Mouse (Mus musculus): ENCODE measurements around the gene Hectd1. TPM values are rescaled to one million over a fixed set of nuclear protein-coding genes. Genes with fewer than 3 reads are reported as not detected.

Hectd1 gene
- polyA plus RNA-seq, 1 experiment = 0.52 TPM

DNA sequence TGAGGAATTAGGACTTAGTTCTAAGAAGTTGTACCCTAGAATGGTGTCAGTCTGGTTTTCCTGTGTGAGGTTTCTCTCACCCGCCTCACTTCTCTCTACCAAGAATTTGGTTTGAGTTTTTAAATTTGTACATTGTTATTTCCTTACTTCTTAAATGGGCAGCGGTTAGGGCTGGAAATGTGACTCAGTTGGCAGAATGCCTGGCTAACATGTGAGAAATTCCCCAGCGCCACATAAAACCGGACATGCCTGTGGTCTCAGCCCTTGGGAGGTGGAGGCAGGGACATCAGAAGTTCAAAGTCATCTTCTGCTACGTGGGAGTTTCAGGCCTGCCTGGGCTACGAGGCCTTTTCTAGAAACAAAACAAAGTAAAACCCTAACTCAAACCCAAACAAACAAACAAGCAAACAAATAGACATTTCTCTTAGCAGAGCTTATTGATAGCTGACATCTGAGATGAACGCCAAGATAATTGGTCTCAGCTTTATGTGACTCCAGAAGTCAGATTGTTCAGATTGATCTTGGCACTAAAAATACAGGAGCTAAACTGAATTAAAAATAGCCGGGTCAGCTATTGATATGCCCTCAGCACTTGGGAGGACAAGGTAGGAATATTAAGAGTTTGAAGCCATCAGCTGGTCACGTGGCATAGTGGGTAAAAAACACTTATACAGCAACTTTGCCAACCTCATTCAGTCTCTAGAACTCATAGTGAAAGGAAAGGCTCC lies 18.8 kb upstream of the Hectd1 start:
- H3K27me3 ChIP-seq (ENCODE audit: control insufficient read depth) = no peaks in the 10 kb centered on the region
- H3K4me1 ChIP-seq (ENCODE audit: control insufficient read depth) = peaks cover 89% of the 10 kb centered on the region
- peaks cover 16% of the 10 kb centered on the region for H3K36me3 ChIP-seq (ENCODE audit: control insufficient read depth)
- H3K4me3 ChIP-seq (replicated peaks) = no peak overlapping the region
- H3K9me3 ChIP-seq (ENCODE audit: control insufficient read depth, low read length) = no peaks in the 10 kb centered on the region
- TF ChIP-seq TAL1 (IDR thresholded peaks at IDR 0.05; ENCODE audit: low read length) (no peak), GATA1 (IDR thresholded peaks at IDR 0.05; ENCODE audit: low read length) (no peak)

DNA sequence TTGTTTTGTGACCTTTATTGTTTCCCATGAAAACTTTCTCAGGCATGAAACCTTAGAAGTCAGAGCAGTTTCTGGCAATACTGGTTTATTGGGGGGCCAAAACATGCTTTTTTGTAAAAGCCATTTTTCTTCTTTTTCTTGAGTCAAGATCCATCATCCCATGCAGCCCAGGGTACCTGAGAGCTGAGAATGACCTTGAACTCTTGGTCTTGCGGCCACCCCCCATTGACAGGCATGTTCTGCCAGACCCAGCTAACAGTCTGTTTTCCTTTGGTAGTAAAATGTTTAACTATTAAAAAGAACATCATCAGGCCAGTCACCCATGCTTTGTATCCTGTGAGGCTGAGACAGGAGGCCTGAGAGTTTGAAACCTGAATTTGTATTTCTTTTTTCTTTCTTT lies 15.9 kb upstream of the Hectd1 start:
- peaks cover 13% of the 10 kb centered on the region for H3K36me3 ChIP-seq (ENCODE audit: control insufficient read depth)
- H3K9me3 ChIP-seq (ENCODE audit: control insufficient read depth, low read length) = no peaks in the 10 kb centered on the region
- peak overlapping the region; percentile 74 for H3K4me3 ChIP-seq (replicated peaks)
- H3K27me3 ChIP-seq (ENCODE audit: control insufficient read depth) = no peaks in the 10 kb centered on the region
- H3K4me1 ChIP-seq (ENCODE audit: control insufficient read depth) = peaks cover 91% of the 10 kb centered on the region
- TF ChIP-seq TAL1 (IDR thresholded peaks at IDR 0.05; ENCODE audit: low read length) (no peak), GATA1 (IDR thresholded peaks at IDR 0.05; ENCODE audit: low read length) (no peak)

DNA sequence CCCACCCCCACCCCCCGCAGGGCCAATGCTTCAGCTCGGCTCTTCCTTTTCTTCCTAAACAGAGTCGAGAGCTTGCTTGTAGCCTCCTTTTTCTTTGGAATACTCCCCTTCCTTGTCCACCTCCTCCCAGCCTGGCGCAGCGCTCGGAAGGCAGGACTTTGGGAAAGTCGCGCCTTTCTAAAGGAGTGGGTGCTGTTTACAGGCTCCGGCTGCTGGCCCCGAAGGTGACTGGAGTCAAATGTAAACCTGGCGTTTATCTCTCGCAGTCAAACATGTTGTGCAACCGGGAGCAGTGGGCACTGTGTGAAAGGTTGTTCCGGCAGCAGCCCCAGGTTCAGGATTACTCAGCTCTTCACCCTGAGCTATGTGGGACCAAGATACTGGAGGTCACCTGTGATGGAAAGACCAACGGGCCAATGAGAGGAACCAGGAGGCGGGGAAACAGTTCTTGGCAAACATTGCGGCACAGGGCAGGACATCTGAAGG lies 15.5 kb upstream of the Hectd1 start:
- H3K4me1 ChIP-seq (ENCODE audit: control insufficient read depth) = peaks cover 88% of the 10 kb centered on the region
- peak; percentile 51; the same call in 2 of the 3 replicates for TF ChIP-seq TAL1 (IDR thresholded peaks at IDR 0.05; ENCODE audit: low read length)
- peak; percentile 73 for TF ChIP-seq GATA1 (IDR thresholded peaks at IDR 0.05; ENCODE audit: low read length)
- peaks cover 13% of the 10 kb centered on the region for H3K36me3 ChIP-seq (ENCODE audit: control insufficient read depth)
- H3K4me3 ChIP-seq (replicated peaks) = peak overlapping the region; percentile 74
- no peaks in the 10 kb centered on the region for H3K9me3 ChIP-seq (ENCODE audit: control insufficient read depth, low read length)
- no peaks in the 10 kb centered on the region for H3K27me3 ChIP-seq (ENCODE audit: control insufficient read depth)

DNA sequence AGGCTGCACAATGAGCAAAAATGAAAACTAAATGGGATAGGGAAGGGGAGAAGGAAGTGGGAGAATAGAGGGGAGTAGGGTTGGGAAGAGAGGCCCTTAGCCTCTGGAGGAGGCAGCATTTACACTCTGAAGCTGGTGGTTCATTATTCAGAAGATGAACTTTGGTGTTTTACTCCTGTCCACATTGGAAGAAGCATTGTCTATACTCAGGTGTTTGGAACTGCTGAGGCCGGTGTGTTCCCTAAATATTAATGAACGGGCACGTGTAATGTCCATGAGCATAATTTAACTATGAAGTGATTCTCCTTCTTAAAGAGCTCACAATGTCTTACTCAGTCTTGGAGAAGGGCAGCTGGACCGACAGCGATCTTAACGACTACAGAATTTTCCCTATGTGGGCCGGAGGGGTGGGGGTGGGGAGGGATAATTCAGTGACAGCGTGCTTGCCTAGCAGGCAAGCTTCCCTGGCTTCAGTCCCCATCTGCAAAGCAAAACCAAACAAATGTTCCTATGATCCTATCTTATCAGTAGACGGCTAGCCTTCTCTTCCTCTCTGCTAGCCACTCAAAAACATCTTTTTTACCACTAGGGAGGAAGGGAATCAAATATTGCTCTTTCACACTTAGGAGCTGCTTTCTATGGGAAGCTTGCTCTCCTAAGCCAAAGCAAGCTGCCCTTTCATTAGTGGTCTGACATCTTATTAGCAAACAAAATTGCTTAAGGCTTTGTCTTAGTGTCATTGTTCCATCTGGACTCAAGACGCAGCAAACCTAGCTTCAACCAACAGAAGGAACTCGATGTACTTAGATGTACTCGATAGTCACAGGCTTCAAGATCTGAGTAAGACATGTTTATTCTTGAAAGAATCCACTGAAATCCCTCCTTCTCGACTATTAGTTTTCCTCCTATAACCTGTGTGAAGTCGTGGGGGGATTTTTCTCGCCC lies 14.5 kb upstream of the Hectd1 start:
- Histone ChIP-seq H3K9me3 (ENCODE audit: control insufficient read depth, low read length) (no peaks in the 10 kb centered on the region), H3K4me1 (ENCODE audit: control insufficient read depth) (peaks cover 87% of the 10 kb centered on the region), H3K36me3 (ENCODE audit: control insufficient read depth) (peaks cover 11% of the 10 kb centered on the region), H3K4me3 (replicated peaks) (peak overlapping the region; percentile 74), H3K27me3 (ENCODE audit: control insufficient read depth) (no peaks in the 10 kb centered on the region)
- TF ChIP-seq GATA1 (IDR thresholded peaks at IDR 0.05; ENCODE audit: low read length) (0 out of 2 replicates have a peak, but pooled peaks have one; percentile 36), TAL1 (IDR thresholded peaks at IDR 0.05; ENCODE audit: low read length) (no peak)

DNA sequence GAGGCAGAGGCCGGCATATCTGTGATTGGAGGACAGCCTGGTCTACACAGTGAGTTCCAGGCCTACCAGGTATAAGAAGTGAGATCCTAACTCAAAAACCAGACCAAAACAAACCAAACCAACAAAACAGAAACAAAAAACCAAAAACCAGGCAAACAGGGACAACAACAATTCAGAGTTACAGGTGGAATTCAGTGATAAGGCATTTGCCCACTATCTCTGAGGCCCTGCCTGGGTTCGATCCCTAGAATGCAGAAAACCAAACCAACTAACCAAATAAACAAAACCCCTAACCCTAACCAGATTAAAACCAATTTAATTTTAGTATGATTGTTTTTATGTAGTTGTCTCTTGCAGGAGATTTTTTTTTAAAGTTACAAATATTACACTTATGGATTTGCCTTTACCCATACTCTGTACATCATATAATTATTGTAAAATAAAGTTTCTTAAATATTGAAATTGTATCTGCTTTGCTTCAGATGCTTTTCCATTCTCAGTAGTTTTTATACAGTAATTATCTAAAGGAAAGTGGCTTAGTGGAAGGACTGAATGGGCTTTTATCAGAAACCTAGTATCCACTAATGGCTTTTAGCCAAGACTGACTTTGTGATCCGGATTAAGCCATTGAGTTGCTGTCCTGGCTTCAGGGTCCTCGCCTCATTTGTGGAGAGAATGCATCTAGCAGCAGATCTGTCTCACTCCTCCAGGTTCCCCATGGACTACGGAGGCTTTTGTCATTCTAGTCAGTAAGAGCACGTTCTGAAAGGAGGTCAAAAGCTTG lies 12.9 kb upstream of the Hectd1 start:
- peaks cover 11% of the 10 kb centered on the region for H3K36me3 ChIP-seq (ENCODE audit: control insufficient read depth)
- peaks cover 80% of the 10 kb centered on the region for H3K4me1 ChIP-seq (ENCODE audit: control insufficient read depth)
- H3K27me3 ChIP-seq (ENCODE audit: control insufficient read depth) = no peaks in the 10 kb centered on the region
- peak overlapping the region; percentile 41 for H3K4me3 ChIP-seq (replicated peaks)
- peak; percentile 78 for TF ChIP-seq GATA1 (IDR thresholded peaks at IDR 0.05; ENCODE audit: low read length)
- peak; percentile 87 for TF ChIP-seq TAL1 (IDR thresholded peaks at IDR 0.05; ENCODE audit: low read length)
- no peaks in the 10 kb centered on the region for H3K9me3 ChIP-seq (ENCODE audit: control insufficient read depth, low read length)

DNA sequence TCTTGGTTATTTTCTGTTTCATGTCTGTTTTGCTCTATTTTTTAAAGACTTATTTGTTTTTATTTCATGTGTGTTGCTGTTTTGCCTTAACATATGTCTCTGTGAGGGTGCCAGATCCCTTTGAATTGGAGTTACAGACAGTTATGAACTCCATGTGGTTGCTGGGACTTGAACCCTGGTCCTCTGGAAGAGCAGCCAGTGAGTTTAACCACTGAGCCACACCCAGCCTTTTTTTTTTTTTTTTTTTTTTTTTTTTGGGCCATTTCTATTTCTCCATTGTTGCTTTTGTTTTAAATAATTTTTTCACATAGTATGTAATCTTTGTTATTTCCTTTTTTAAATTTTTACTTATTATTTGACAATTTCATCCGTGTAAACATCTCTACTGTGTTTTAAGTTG lies 10.5 kb upstream of the Hectd1 start:
- H3K4me1 ChIP-seq (ENCODE audit: control insufficient read depth) = peaks cover 68% of the 10 kb centered on the region
- TF ChIP-seq TAL1 (IDR thresholded peaks at IDR 0.05; ENCODE audit: low read length) (no peak), GATA1 (IDR thresholded peaks at IDR 0.05; ENCODE audit: low read length) (no peak)
- H3K9me3 ChIP-seq (ENCODE audit: control insufficient read depth, low read length) = no peaks in the 10 kb centered on the region
- no peak overlapping the region for H3K4me3 ChIP-seq (replicated peaks)
- H3K27me3 ChIP-seq (ENCODE audit: control insufficient read depth) = no peaks in the 10 kb centered on the region
- H3K36me3 ChIP-seq (ENCODE audit: control insufficient read depth) = peaks cover 7% of the 10 kb centered on the region

DNA sequence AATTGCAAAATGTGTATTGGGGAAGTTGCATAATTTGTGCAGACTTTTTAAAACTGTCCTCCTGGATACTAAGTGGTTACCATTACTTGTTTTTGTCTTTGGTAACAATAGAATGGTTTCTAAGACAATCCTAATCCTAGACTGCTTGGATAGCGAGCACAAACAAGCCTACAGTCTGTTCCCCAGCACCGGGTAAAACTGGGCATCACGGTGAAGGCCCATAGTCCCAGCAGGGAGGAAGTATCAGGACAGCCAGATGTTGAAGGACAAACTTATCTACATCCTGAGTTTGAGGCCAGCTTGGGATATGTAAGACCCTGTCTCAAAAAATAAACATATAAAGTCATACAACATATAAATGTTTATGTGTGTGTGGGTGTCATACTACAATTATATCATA lies 5.9 kb upstream of the Hectd1 start:
- no peaks in the 10 kb centered on the region for H3K27me3 ChIP-seq (ENCODE audit: control insufficient read depth)
- H3K9me3 ChIP-seq (ENCODE audit: control insufficient read depth, low read length) = no peaks in the 10 kb centered on the region
- peaks cover 15% of the 10 kb centered on the region for H3K36me3 ChIP-seq (ENCODE audit: control insufficient read depth)
- no peak overlapping the region for H3K4me3 ChIP-seq (replicated peaks)
- TF ChIP-seq GATA1 (IDR thresholded peaks at IDR 0.05; ENCODE audit: low read length) (no peak), TAL1 (IDR thresholded peaks at IDR 0.05; ENCODE audit: low read length) (no peak)
- H3K4me1 ChIP-seq (ENCODE audit: control insufficient read depth) = peaks cover 51% of the 10 kb centered on the region

DNA sequence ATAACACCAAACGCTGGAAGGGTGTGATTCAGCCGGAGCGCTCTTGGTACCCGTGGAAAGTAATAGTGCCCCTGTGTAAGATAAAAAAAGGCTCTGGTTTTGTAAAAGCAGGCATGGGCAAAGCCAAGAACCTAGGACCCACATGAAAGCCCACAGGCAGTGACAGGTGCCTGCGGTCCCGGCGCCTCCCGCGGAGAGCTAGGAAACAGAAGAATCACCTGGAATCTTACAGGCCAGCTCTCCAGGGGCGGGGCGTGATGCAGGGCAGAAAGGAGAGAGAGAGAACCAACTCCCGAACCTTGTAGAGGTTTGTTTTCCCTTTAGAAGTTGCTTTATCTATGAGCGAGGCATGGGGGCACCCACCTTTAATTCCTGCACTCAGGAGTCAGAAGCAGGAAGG lies 2.6 kb upstream of the Hectd1 start:
- peaks cover 48% of the 10 kb centered on the region for H3K4me1 ChIP-seq (ENCODE audit: control insufficient read depth)

More for the DNA sequence above, 2.6 kb upstream of the Hectd1 start:
- no peaks in the 10 kb centered on the region for H3K27me3 ChIP-seq (ENCODE audit: control insufficient read depth)
- no peaks in the 10 kb centered on the region for H3K9me3 ChIP-seq (ENCODE audit: control insufficient read depth, low read length)
- peaks cover 21% of the 10 kb centered on the region for H3K36me3 ChIP-seq (ENCODE audit: control insufficient read depth)
- no peak for TF ChIP-seq TAL1 (IDR thresholded peaks at IDR 0.05; ENCODE audit: low read length)
- no peak for TF ChIP-seq GATA1 (IDR thresholded peaks at IDR 0.05; ENCODE audit: low read length)
- peak overlapping the region; percentile 100 for H3K4me3 ChIP-seq (replicated peaks)

All from erythroblast, embryonic 14.5 days (primary cell).